Mouse (Mus musculus) CH12.LX (cell line): ENCODE data around the gene Wdr63. TPM values are rescaled to one million over a fixed set of nuclear protein-coding genes. Genes with fewer than 3 reads are reported as not detected.
A peak's percentile ranks its signal among the peaks of the same experiment; 100 is the strongest.

Source experiments
- DNase-seq: peaks from one replicate; pipeline ENCODE4 v3.0.0-alpha.2; 2013; ENCODE audit errors: extremely low read depth
- H3K27ac ChIP-seq: 2 replicates; pipeline ENCODE4 v1.5.1; 2012; ENCODE audit warnings: low read depth, mild to moderate bottlenecking, control low read depth, moderate library complexity; ENCODE audit not compliant: insufficient read depth
- H3K27me3 ChIP-seq: replicated peaks from 2 replicates; pipeline ENCODE3; 2012; ENCODE audit warnings: inconsistent platforms
- H3K36me3 ChIP-seq, 2 experiments: replicated peaks in 1 of 2; 2 replicates each; pipeline versions ENCODE3 to v1.6.1; 2012; ENCODE audit warnings: inconsistent platforms in 1 of 2, low read length in 1 of 2, mild to moderate bottlenecking in 1 of 2, mixed read lengths in 1 of 2, moderate library complexity in 1 of 2; ENCODE audit not compliant: control insufficient read depth in 1 of 2, insufficient read depth in 1 of 2
- H3K4me1 ChIP-seq, 2 experiments: 2 replicates each; pipeline ENCODE4 v1.6.1; 2012; ENCODE audit warnings: inconsistent platforms in 1 of 2, moderate library complexity in 1 of 2; ENCODE audit not compliant: insufficient read depth in 2 of 2, control insufficient read depth in 1 of 2
- H3K4me2 ChIP-seq: 2 replicates; pipeline ENCODE4 v1.6.1; 2012; ENCODE audit warnings: low read depth, mild to moderate bottlenecking, control low read depth; ENCODE audit not compliant: poor library complexity, insufficient read depth, severe bottlenecking
- H3K4me3 ChIP-seq, 3 experiments: fragments of 150-350 bp in 1 of 3; sonication (generic) in 1 of 3; replicated peaks in 1 of 3; 2 replicates each; pipeline versions ENCODE3 to v1.5.1; 2011 to 2012; ENCODE audit warnings: low read depth in 2 of 3, low read length in 2 of 3, mild to moderate bottlenecking in 2 of 3, moderate library complexity in 2 of 3, control low read depth in 1 of 3, improper control_type of control experiment in 1 of 3, inconsistent platforms in 1 of 3, mixed read lengths in 1 of 3; ENCODE audit not compliant: poor library complexity in 1 of 3
- H3K79me2 ChIP-seq: replicated peaks from 2 replicates; pipeline ENCODE4 v1.6.1; 2012; ENCODE audit warnings: mild to moderate bottlenecking, moderate library complexity; ENCODE audit not compliant: control insufficient read depth, poor library complexity, insufficient read depth, severe bottlenecking; ENCODE audit errors: extremely low read depth
- H3K9ac ChIP-seq: 2 replicates; pipeline ENCODE4 v1.6.1; 2012; ENCODE audit warnings: low read depth, mild to moderate bottlenecking, control low read depth, moderate library complexity; ENCODE audit not compliant: insufficient read depth
- H3K9me3 ChIP-seq: replicated peaks from 2 replicates; pipeline ENCODE3; 2012; ENCODE audit warnings: low read length, inconsistent platforms, mixed read lengths
- BHLHE40 ChIP-seq: IDR thresholded peaks from 2 replicates; pipeline ENCODE4 v1.6.1; 2011; ENCODE audit warnings: mild to moderate bottlenecking, low read depth, low read length, improper control_type of control experiment
- CHD1 ChIP-seq: IDR thresholded peaks from 2 replicates; pipeline ENCODE4 v1.6.1; 2012; ENCODE audit warnings: low read depth, low read length, improper control_type of control experiment, inconsistent platforms
- CTCF ChIP-seq, 2 experiments: IDR thresholded peaks in 1 of 2; conservative IDR thresholded peaks in 1 of 2; 2 replicates each; pipeline ENCODE4 v1.5.1; 2011 to 2012; ENCODE audit warnings: low read depth in 2 of 2, low read length in 2 of 2, improper control_type of control experiment in 1 of 2, inconsistent platforms in 1 of 2, mild to moderate bottlenecking in 1 of 2, moderate library complexity in 1 of 2
- ELF1 ChIP-seq: IDR thresholded peaks from 2 replicates; pipeline ENCODE4 v1.6.1; 2014; ENCODE audit warnings: low read depth, mild to moderate bottlenecking, inconsistent platforms, low read length, improper control_type of control experiment
- GABPA ChIP-seq: IDR thresholded peaks from 2 replicates; pipeline ENCODE4 v1.6.1; 2012; ENCODE audit warnings: low read depth, low read length, improper control_type of control experiment, inconsistent platforms; ENCODE audit not compliant: insufficient replicate concordance
- IRF4 ChIP-seq: IDR thresholded peaks from 2 replicates; pipeline ENCODE4 v1.6.1; 2014; ENCODE audit warnings: low read depth, mild to moderate bottlenecking, inconsistent platforms, low read length, improper control_type of control experiment
- JUN ChIP-seq: IDR thresholded peaks from 2 replicates; pipeline ENCODE4 v1.6.1; 2011; ENCODE audit warnings: low read depth, mild to moderate bottlenecking, low read length, improper control_type of control experiment, moderate library complexity; ENCODE audit not compliant: insufficient read depth
- MAFK ChIP-seq: IDR thresholded peaks from 2 replicates; pipeline ENCODE4 v1.6.1; 2011; ENCODE audit warnings: low read length, improper control_type of control experiment; ENCODE audit not compliant: insufficient replicate concordance
- MXI1 ChIP-seq: IDR thresholded peaks from 2 replicates; pipeline ENCODE4 v1.6.1; 2011; ENCODE audit warnings: mild to moderate bottlenecking, low read depth, low read length, improper control_type of control experiment
- NELFE ChIP-seq: IDR thresholded peaks from 2 replicates; pipeline ENCODE4 v1.6.1; 2011; ENCODE audit warnings: low read depth, low read length, improper control_type of control experiment
- NRF1 ChIP-seq: IDR thresholded peaks from 2 replicates; pipeline ENCODE4 v1.6.1; 2014; ENCODE audit warnings: low read depth, mild to moderate bottlenecking, inconsistent platforms, low read length, improper control_type of control experiment, moderate library complexity
- POLR2A ChIP-seq: IDR thresholded peaks from 2 replicates; pipeline ENCODE4 v1.6.1; 2011; ENCODE audit warnings: low read depth, mild to moderate bottlenecking, improper control_type of control experiment, low read length
- SMC3 ChIP-seq: IDR thresholded peaks from 2 replicates; pipeline ENCODE4 v1.6.1; 2011; ENCODE audit warnings: low read depth, low read length, improper control_type of control experiment
- USF1 ChIP-seq: IDR thresholded peaks from 2 replicates; pipeline ENCODE4 v1.6.1; 2014; ENCODE audit warnings: low read depth, mild to moderate bottlenecking, inconsistent platforms, low read length, improper control_type of control experiment
- USF2 ChIP-seq: conservative IDR thresholded peaks from 2 replicates; pipeline ENCODE4 v1.6.1; 2011; ENCODE audit warnings: low read depth, low read length, improper control_type of control experiment
- ZNF384 ChIP-seq: IDR thresholded peaks from 2 replicates; pipeline ENCODE4 v1.6.1; 2012; ENCODE audit warnings: low read depth, low read length, improper control_type of control experiment, inconsistent platforms
- dilution Hi-C: fragments of 300-500 bp; cut with MboI; formaldehyde crosslinking; loops from 2 replicates; pipeline ENCODE4 v1.14.3; 2020; ENCODE audit warnings: low sequenced_read_pairs; ENCODE audit not compliant: extremely low pct_unique_long_range_greater_than_20kb, extremely low pct_ligation_motif_present
- in situ Hi-C: fragments of 300-500 bp; cut with MboI; formaldehyde crosslinking; loops from 3 replicates; pipeline ENCODE4 v1.14.3; 2019; ENCODE audit warnings: low sequenced_read_pairs, low pct_ligation_motif_present, low pct_unique_long_range_greater_than_20kb, mixed read lengths
- polyA plus RNA-seq: library from polyadenylated mRNA; unstranded; fragments of >175 nt; gene quantifications from 2 replicates; pipeline ENCODE4 v1.2.1, GENCODE M21; 2012; ENCODE audit warnings: low read depth; ENCODE audit not compliant: insufficient read length
- total RNA-seq, 2 experiments: library from RNA; depleted of rRNA; stranded (reverse); fragments of 300-350 nt in 1 of 2; fragments of >200 nt in 1 of 2; gene quantifications; 2 replicates each; pipeline ENCODE4 v1.2.3; 2012 to 2014

Wdr63 gene
- total and polyA plus RNA-seq, 3 experiments, result not detected

DNA sequence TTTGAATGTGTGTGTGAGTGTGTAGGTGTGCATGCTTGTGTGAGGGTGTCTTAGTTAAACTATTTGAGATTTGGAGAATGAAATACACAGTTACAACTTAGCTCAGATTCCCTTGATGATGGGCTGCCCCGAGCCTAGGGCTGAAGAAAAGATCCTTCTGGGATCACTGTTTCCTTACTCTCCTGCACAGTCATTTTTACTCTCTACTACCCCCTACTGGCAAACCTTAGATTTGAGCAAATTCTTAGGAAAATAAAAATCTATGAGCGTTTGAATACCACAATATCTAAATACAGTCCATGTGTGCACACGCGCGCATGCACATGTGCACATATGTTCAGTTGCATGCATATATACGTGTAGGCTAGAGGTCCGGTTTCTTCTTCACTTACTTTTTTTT lies 35.1 kb downstream of the Wdr63 start (continued):
- TF ChIP-seq NELFE (no peak; the same call in 1 of the 2 replicates), NRF1 (no peak), MXI1 (no peak), CTCF (conservative IDR thresholded peaks at IDR 0.05 in 1 of 2, IDR thresholded peaks at IDR 0.05 in 1 of 2; ENCODE audit: low read depth in 2 of 2, low read length in 2 of 2) (peak; percentile 80 to 81; a peak in 3 of 4 replicates)

DNA sequence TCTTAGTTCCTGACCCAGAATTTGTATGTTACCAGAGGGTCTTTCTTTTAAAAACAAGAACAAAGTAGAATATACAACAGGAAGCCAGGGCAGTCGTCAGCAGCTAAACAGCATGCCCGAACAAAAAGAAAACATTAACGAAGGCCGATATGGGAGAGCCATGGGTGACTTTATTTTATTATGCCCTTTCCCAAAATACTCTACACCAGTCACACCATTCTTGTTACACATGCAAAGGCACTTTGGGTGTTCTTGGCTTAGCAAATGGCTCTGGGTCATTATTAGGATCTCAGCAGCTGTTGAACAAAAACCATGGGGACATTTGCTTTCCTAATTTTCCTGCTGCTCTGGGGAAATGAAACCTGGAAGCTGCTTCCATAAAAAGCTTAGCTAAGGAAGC lies 38.7 kb downstream of the Wdr63 start:
- DNase-seq, result no peak
- in situ Hi-C loops, result loop anchor here (10.0 kb wide), 1 partner anchor 46 kb away; the partner anchor contains the start of gene Mcoln3
- H3K27me3 ChIP-seq, result no peaks in the 10 kb centered on the region
- H3K9me3 ChIP-seq, result no peaks in the 10 kb centered on the region
- H3K9ac ChIP-seq, result no peak overlapping the region
- no peaks in the 10 kb centered on the region for H3K36me3 ChIP-seq
- dilution Hi-C loops, result no loop called here
- no peaks in the 10 kb centered on the region for H3K79me2 ChIP-seq
- H3K4me2 ChIP-seq, result no peak overlapping the region
- TF ChIP-seq USF1 (no peak), BHLHE40 (no peak), JUN (no peak), USF2 (no peak), ZNF384 (no peak), SMC3 (no peak), MAFK (no peak), CHD1 (no peak), ELF1 (no peak), GABPA (no peak), IRF4 (no peak), POLR2A (no peak)
- no peak overlapping the region for H3K27ac ChIP-seq
- peaks cover 0 to 7% of the 10 kb centered on the region in 2 experiments; a peak in 1 of 4 replicates for H3K4me1 ChIP-seq
- no peak overlapping the region for H3K4me3 ChIP-seq

GRCm38 (mm10) chr3:146063146-146063545 lies 44.8 kb downstream of the Wdr63 start:
- Histone ChIP-seq H3K9me3 (no peaks in the 10 kb centered on the region), H3K4me2 (no peak overlapping the region), H3K4me1 (peaks cover 2 to 15% of the 10 kb centered on the region in 2 experiments)
- dilution Hi-C loops, result no loop called here
- TF ChIP-seq NRF1 (no peak), ELF1 (no peak)
- TF ChIP-seq, all 38 proteins: peak for 0
- DNase-seq, result no peak
- H3K27ac ChIP-seq, result no peak overlapping the region
- H3K79me2 ChIP-seq, result no peaks in the 10 kb centered on the region
- H3K4me3 ChIP-seq, result no peak overlapping the region
- no peaks in the 10 kb centered on the region for H3K27me3 ChIP-seq
- H3K36me3 ChIP-seq, result no peaks in the 10 kb centered on the region
- in situ Hi-C loops, result loop anchor here (10.0 kb wide), 1 partner anchor 52 kb away; the partner anchor contains the start of gene Mcoln3
- H3K9ac ChIP-seq, result no peak overlapping the region
